Mouse (Mus musculus): ENCODE measurements at regions not wholly inside any gene's neighbourhood (a gene's known extent, or its start where the extent isn't known, plus 50 kb on each side); places are given as distances from the start of the nearest gene placed in this dataset.

DNA sequence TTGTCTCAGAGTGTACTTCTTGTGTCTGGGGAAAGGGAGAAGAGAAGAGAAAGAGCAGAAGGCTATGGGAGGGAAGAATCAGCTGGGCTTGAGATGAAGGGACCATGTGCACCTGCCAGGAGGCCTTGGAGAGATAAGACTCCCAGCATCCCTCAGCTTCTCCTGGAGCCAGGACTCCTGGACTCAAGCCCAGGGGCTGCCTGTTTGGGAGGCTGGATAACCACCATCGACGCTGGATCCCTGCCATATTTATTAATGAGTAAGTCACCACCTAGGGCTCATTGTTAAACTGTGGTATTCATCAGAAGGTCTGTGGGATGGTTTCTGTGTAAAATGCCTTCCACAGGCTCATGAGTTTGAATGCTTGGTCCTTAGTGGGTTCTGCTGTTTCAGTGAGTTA, 240.7 kb downstream of the Rps15a start:
- no peak for DNase-seq

- peak in 1 of 2 experiments; percentile 2 for DNase-seq
These were observed 256.6 kb downstream of the Rps15a start for GRCm38 (mm10) chr7:117859419-117859818.

- peak; percentile 2 to 14 for DNase-seq
These were observed 260.0 kb downstream of the Rps15a start for GRCm38 (mm10) chr7:117855955-117856354.

DNA sequence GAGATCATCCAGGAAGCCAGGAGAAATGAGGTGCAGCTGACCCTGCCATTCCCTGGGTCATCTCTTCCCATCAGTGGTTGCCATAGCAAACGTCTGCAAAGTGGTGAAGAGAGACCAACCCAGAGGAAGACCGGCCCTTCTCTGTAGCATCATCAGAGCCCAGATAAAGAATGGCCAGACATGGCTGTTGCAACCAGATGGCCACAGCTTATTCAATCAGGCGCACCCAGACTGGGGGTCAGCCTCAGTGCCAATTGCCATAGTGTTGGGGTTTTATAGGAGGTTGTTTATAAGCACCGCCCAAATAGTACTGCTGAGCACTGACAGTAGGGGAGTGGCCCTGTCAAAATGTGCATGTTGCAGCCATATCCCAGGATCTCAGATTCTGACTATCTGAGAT, 262.3 kb downstream of the Rps15a start:
- DNase-seq, result no peak

DNA sequence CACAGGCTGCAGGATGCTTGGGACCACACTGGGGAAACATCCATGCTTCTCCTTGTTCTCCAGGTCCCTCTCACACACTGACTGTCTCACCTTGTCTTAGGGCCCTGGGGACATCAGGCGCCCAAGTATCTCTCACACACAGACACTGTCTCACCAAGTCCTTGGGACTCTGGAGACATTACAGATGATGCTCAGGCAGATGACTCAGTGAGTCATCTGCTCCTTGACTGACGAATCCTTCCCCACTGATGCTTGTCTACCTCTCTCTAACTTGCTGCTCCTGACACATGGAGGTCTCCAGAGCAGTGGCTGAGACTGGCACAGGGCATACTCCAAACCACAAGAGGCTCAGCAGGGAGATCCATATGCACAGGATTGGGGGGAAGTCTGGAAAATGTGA, 263.1 kb downstream of the Rps15a start:
- no peak for DNase-seq

GRCm38 (mm10) chr7:117850822-117851221, 265.2 kb downstream of the Rps15a start:
- no peak for DNase-seq

DNA sequence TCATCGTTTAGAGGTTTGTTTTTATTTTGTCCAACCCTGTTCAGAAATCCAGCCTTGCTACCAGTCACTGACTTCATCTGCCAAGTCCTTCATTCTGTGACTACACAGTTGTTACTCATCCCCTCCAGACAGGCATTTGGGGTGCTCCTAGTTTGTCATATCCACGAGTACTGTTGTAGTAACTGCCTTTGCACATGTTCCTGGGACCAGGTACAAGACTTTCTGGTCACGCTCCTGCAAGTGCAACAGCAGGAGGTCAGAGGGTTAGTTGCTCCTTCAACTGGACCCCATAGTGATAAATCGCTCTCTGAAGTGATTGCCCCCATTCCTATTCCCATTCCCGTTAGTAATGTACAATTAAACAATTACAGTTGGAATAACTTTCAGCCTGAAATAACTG, 269.9 kb downstream of the Rps15a start:
- DNase-seq, result no peak

DNA sequence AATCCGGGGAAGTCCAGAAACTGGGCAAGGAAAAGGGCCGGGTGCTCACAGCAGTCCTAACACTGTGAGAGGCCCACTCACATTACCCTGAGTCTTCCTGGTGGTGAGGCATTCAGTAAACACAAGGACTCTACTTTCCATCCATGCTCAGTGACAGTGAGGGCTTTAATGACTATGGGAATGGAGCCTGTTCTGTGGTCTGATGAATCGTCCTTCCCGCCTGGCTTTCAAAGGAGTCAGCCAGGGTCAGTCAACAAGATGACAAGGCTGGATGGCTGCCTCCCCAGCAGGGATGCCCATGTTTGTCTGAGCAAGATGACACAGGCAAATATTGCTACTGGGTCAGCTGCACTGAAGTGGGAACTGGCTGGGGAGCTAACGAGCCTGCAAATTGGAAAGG, 273.2 kb downstream of the Rps15a start:
- DNase-seq, result peak; percentile 16 to 35

DNA sequence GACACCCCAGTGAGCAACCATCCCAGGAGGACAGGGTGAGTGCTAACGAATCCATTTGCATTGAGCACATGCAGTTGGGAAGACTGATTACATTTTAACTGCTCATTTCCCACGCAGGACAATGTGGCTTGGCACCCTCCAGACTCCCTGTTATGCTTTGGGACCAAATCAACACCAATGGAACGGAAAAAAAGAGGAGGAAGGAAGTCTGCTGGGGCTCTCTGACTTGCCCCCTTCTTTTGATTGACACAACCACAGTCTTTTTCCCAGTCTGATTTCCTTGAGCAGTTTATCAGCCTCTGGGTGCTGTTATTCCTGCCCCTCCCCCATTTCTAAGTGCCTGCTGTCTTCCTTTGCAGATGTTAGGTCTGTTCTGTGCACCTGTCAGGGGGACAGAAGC, 321.0 kb downstream of the Rps15a start:
- DNase-seq, result no peak

DNA sequence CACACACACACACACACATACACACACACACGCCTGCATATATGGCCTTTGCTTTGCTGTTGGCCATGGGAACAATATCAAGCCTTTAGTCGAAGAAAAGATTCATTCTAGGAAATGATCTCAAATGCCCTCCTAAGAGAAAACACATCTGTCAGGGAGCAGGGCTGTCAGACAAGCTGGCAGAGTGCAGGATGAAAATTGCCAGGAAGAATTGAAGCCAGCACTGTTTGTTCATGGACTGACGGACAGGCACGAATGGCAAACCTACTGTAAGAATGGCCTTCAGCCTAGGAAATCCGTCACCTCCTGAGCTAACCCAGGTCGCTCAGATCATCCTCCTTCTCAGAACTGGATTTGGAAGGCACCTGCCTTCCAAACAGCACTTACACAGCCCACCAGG, 322.0 kb downstream of the Rps15a start:
- peak; percentile 11 to 23 for DNase-seq

GRCm38 (mm10) chr7:117792456-117792855, 323.5 kb downstream of the Rps15a start:
- DNase-seq, result no peak

- peak in 1 of 2 experiments; percentile 15 for DNase-seq
These were observed 337.0 kb downstream of the Rps15a start for GRCm38 (mm10) chr7:117778996-117779395.

- DNase-seq, result no peak
These were observed 338.1 kb downstream of the Rps15a start for GRCm38 (mm10) chr7:117777921-117778320.

DNA sequence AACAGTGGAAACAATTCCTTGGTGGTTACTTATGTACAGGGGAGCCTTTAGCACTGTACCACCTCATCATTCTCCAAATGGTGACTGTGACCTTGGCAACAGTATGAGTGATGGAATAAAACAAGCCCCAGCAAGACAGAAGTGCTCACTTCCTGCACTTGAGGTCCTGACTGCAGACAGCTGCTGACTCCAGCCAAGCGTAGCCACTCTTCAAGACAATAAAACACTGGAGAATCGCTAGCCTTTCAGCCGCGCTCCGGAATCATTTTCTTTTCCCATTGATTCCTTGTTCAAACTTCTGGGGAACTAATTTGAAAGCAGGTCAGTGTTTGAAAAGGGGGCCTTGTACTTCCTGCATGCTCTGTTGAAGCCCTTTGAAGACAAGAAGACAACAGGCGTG, 344.2 kb downstream of the Rps15a start:
- DNase-seq, result no peak

GRCm38 (mm10) chr7:117759506-117759905, 356.5 kb downstream of the Rps15a start:
- DNase-seq, result no peak

- no peak for DNase-seq
These were observed 359.0 kb downstream of the Rps15a start for GRCm38 (mm10) chr7:117757033-117757432.

GRCm38 (mm10) chr7:117755830-117756229, 360.2 kb downstream of the Rps15a start:
- no peak for DNase-seq

DNA sequence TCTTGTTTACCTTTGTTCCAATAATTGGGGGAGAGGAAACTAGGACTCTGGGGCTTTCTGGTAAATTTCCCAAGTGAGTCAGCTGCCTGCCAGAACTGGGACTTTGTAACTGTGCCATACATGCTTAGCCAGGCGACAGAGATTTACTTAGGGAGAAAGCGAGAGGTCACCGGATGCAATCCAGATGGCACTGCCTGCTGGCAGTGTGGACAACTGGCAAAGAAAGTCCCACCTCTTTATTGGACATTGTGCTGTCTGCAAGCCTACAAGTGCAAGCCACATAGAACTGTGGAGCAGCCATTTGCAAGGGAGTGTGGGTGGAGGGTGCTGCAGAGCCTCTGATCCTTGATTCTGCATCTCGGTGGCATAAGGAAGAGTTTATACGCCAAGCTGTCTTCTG, 362.7 kb downstream of the Rps15a start:
- peak; percentile 53 to 58 for DNase-seq

- DNase-seq, result peak; percentile 3 to 40
These were observed 363.4 kb downstream of the Rps15a start for GRCm38 (mm10) chr7:117752302-117753185.

DNA sequence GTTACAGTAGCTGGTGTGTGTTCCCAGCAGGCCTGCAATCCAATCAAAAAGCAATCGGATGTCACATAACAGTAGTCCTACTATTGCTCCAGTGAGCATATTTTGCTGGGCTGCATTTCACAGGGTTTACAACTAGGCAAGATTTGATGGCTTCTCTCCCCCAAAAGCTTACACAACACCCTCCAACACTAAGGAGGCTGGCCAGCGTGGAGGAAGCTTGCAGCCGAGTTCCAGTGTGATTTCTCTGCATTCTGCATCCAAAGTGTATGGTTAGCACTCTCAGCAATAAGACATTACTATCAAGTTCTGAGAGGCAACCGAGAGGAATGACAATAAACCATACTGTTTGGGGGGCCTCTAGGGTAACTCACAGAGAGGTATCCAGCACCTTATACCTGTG, 367.2 kb downstream of the Xylt1 start:
- no peak for DNase-seq

- DNase-seq, result no peak
These were observed 365.6 kb downstream of the Xylt1 start for GRCm38 (mm10) chr7:117746393-117746792.

GRCm38 (mm10) chr7:117739706-117740105, 358.9 kb downstream of the Xylt1 start:
- DNase-seq, result peak; percentile 29 to 43

DNA sequence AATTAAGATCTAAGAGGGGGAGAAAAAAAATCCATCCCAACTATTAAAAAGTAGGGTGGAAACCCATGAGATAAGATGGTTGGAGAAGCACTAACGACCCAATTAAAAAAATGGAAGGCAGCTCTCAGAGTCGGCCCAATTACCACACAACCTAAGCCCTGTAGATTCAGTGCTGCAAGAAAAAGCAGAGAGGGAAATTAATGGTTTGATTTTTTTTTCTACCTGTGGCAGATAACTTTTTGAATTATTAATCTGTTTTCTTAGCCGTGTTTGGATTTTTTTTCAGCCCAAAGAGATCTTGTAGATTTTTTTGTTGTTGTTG, 354.9 kb downstream of the Xylt1 start:
- DNase-seq, result no peak

- DNase-seq, result peak in 1 of 2 experiments; percentile 15
These were observed 354.4 kb downstream of the Xylt1 start for GRCm38 (mm10) chr7:117734994-117735698.
